In the genomic region with DNA sequence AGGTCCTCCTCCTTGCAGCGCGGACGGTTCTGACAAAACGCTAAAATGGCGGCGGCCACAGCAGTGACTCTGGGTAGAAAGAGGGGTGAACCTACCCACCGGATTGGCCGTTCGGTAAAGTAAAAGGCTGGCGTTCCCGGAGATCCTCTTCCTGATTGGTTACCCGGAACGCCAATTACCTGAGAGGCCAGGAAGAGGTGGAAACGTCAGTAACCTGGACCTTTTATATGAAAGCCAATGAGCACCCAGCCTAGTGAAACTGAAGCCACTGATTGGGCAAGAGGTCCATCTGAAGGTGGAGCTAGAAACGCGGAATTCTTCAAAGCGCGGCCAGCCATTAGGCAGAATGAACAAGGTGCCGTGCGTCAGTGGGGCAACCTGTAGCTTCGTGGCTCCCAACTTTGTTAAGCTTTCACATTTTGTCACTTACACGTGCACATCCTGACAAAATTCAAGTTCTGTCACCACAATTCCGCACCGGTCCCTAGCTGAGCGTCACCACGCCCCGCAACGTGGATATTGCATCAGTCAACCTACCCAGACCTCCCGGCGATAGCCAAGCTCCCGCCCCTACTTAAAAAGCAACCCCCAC, we compare ENCODE assay signal across 8 mouse cellular contexts. TPM values are rescaled to one million over a fixed set of nuclear protein-coding genes. Genes with fewer than 3 reads are reported as not detected.
DNase-seq lines count a peak whose midpoint lies in the region; ATAC-seq and TF ChIP-seq lines count a peak whose summit lies in the region.

A gene (minus strand): TSS at position 71 of the 592 bp plus-strand sequence.

- peaks cover 29% of the 10 kb centered on the region for H3K4me1 ChIP-seq in heart, embryonic 12.5 days (replicated peaks)
- peaks cover 15% of the 10 kb centered on the region; the same call in 1 of the 2 replicates for H3K4me1 ChIP-seq in kidney, postnatal 0 days (replicated peaks; ENCODE audit: insufficient read depth, low read length)
- H3K4me1 ChIP-seq in liver, embryonic 11.5 days (replicated peaks; ENCODE audit: control insufficient read depth, insufficient read depth, low read length): peaks cover 38% of the 10 kb centered on the region
- peaks cover 19% of the 10 kb centered on the region for H3K4me1 ChIP-seq in stomach, embryonic 14.5 days (ENCODE audit: control insufficient read depth, insufficient read depth, low read length)

- no peaks in the 10 kb centered on the region for H3K9me3 ChIP-seq in heart, embryonic 12.5 days (replicated peaks)
- no peaks in the 10 kb centered on the region for H3K9me3 ChIP-seq in kidney, postnatal 0 days (replicated peaks; ENCODE audit: low read length)
- H3K9me3 ChIP-seq in liver, embryonic 11.5 days (ENCODE audit: control insufficient read depth, low read length): no peaks in the 10 kb centered on the region
- no peaks in the 10 kb centered on the region for H3K9me3 ChIP-seq in stomach, embryonic 14.5 days (ENCODE audit: control insufficient read depth, low read depth, low read length)

- peak within 1 kb of the TSS; percentile 84 for H3K9ac ChIP-seq in heart, embryonic 12.5 days
- peak within 1 kb of the TSS; percentile 69 for H3K9ac ChIP-seq in kidney, postnatal 0 days (ENCODE audit: low read depth, low read length)
- H3K9ac ChIP-seq in liver, embryonic 11.5 days (ENCODE audit: low read depth, low read length): peak within 1 kb of the TSS; percentile 84
- H3K9ac ChIP-seq in stomach, embryonic 14.5 days (replicated peaks; ENCODE audit: low read depth, low read length): peak within 1 kb of the TSS; percentile 80

- peak; percentile 97 for ATAC-seq in erythroid progenitor cell, adult 5-6 weeks (replicated peaks; ENCODE audit: low FRiP score, poor library complexity, severe bottlenecking)
- ATAC-seq in heart, embryonic 12.5 days (ENCODE audit: insufficient number of reproducible peaks, low FRiP score): peak; percentile 97
- ATAC-seq in kidney, postnatal 0 days (replicated peaks; ENCODE audit: low FRiP score, low read depth): peak; percentile 98
- ATAC-seq in liver, embryonic 11.5 days (replicated peaks; ENCODE audit: low FRiP score): peak; percentile 97
- peak; percentile 98 for ATAC-seq in stomach, embryonic 14.5 days (ENCODE audit: insufficient number of reproducible peaks, insufficient read depth, low FRiP score, low read depth)

- peaks cover 41% of the 10 kb centered on the region for H3K36me3 ChIP-seq in heart, embryonic 12.5 days
- peaks cover 10% of the 10 kb centered on the region; the same call in 1 of the 2 replicates for H3K36me3 ChIP-seq in kidney, postnatal 0 days (ENCODE audit: insufficient read depth, low read length)
- peaks cover 30% of the 10 kb centered on the region for H3K36me3 ChIP-seq in liver, embryonic 11.5 days (ENCODE audit: control insufficient read depth, insufficient read depth, low read length)
- peaks cover 46% of the 10 kb centered on the region for H3K36me3 ChIP-seq in stomach, embryonic 14.5 days (ENCODE audit: control insufficient read depth, insufficient read depth, low read length)

- peak; percentile 99 for DNase-seq in CD4-positive helper T cell, adult 2 months (ENCODE audit: low read depth, low spot score)
- DNase-seq in brain, embryonic 18.5 days (ENCODE audit: low read depth, low spot score): peak; percentile 99
- DNase-seq in kidney, postnatal 0 days (ENCODE audit: low spot score): peak; percentile 99
- peak; percentile 91 for DNase-seq in liver, embryonic 11.5 days (ENCODE audit: low spot score)
- DNase-seq in naive thymus-derived CD4-positive, alpha-beta T cell, adult 2 months (ENCODE audit: low read depth): peak; percentile 98

- H3K27ac ChIP-seq in heart, embryonic 12.5 days (ENCODE audit: poor library complexity, severe bottlenecking): peak within 1 kb of the TSS; percentile 79
- H3K27ac ChIP-seq in kidney, postnatal 0 days: peak within 1 kb of the TSS; percentile 88
- H3K27ac ChIP-seq in liver, embryonic 11.5 days (ENCODE audit: low read depth, low read length): peak within 1 kb of the TSS; percentile 79
- H3K27ac ChIP-seq in stomach, embryonic 14.5 days (ENCODE audit: low read length): peak within 1 kb of the TSS; percentile 82

- no peaks in the 10 kb centered on the region for H3K27me3 ChIP-seq in heart, embryonic 12.5 days (replicated peaks)
- H3K27me3 ChIP-seq in kidney, postnatal 0 days (ENCODE audit: insufficient read depth, low read length): no peaks in the 10 kb centered on the region
- no peaks in the 10 kb centered on the region for H3K27me3 ChIP-seq in liver, embryonic 11.5 days (replicated peaks; ENCODE audit: control insufficient read depth, insufficient read depth, low read length)
- no peaks in the 10 kb centered on the region for H3K27me3 ChIP-seq in stomach, embryonic 14.5 days (ENCODE audit: control insufficient read depth, insufficient read depth, low read length)

- TF ChIP-seq CTCF in kidney, postnatal 0 days (IDR thresholded peaks at IDR 0.05; ENCODE audit: low read depth): no peak

- peak within 1 kb of the TSS; percentile 75 for H3K4me2 ChIP-seq in heart, embryonic 12.5 days
- H3K4me2 ChIP-seq in kidney, postnatal 0 days (ENCODE audit: low read length): peak within 1 kb of the TSS; percentile 85
- peak within 1 kb of the TSS; percentile 88 for H3K4me2 ChIP-seq in liver, embryonic 11.5 days
- H3K4me2 ChIP-seq in stomach, embryonic 14.5 days (replicated peaks; ENCODE audit: low read depth, low read length): peak within 1 kb of the TSS; percentile 78

- H3K4me3 ChIP-seq in heart, embryonic 12.5 days: peak within 1 kb of the TSS; percentile 91
- H3K4me3 ChIP-seq in kidney, postnatal 0 days (replicated peaks; ENCODE audit: low read depth, low read length): peak within 1 kb of the TSS; percentile 69
- peak within 1 kb of the TSS; percentile 69 for H3K4me3 ChIP-seq in liver, embryonic 11.5 days (ENCODE audit: low read depth, low read length)
- H3K4me3 ChIP-seq in stomach, embryonic 14.5 days (ENCODE audit: low read depth, low read length): peak within 1 kb of the TSS; percentile 86

- WGBS in heart, embryonic 12.5 days: under 1% methylated on average over 31 of the region's 31 CpGs
- under 1% methylated on average over 31 of the region's 31 CpGs for WGBS in kidney, postnatal 0 days
- under 1% methylated on average over 31 of the region's 31 CpGs for WGBS in liver, embryonic 11.5 days
- 0% methylated on average over 31 of the region's 31 CpGs for WGBS in stomach, embryonic 14.5 days

RNA-seq across cellular contexts. Expression of the gene that starts here (rescaled TPM):
- 41.5 and 67.4 TPM in 2 replicates for total RNA-seq in erythroid progenitor cell, adult 5-6 weeks (2015; ENCODE audit: low replicate concordance)
- total RNA-seq in erythroid progenitor cell, adult 5-6 weeks (2017; ENCODE audit: low replicate concordance): 106 and 172 TPM in 2 replicates
- polyA plus RNA-seq in heart, embryonic 12.5 days (2016; fragmentation: Nextera tagmentation; extraction: Ambion mirVana): 39.8 and 46.8 TPM in 2 replicates
- polyA plus RNA-seq in kidney, postnatal 0 days (2015; fragmentation: Nextera tagmentation; extraction: Ambion mirVana): 39.2 and 40.8 TPM in 2 replicates
- 49.9 and 54.0 TPM in 2 replicates for polyA plus RNA-seq in liver, embryonic 11.5 days (2014; fragmentation: Nextera tagmentation; extraction: Ambion mirVana)
- polyA plus RNA-seq in stomach, embryonic 14.5 days (2014; fragmentation: Nextera tagmentation; extraction: Ambion mirVana): 58.0 and 60.7 TPM in 2 replicates

Comparison
In these comparisons a context has a peak if more than half of its experiments do, and no peak if none do; other contexts are left out.
1. Peak in every context shown above with its lines: DNase-seq, ATAC-seq, H3K4me3 ChIP-seq and H3K27ac ChIP-seq.